Mouse (Mus musculus) lung, adult 2 months (tissue): ENCODE measurements at regions not wholly inside any gene's neighbourhood (a gene's known extent, or its start where the extent isn't known, plus 50 kb on each side); places are given as distances from the start of the nearest gene placed in this dataset.

Source experiments
- CTCF ChIP-seq: fragments of 200-500 bp; IDR thresholded peaks from 2 replicates; pipeline ENCODE4 v1.5.1; 2011; ENCODE audit warnings: mild to moderate bottlenecking, low read length, control low read depth; ENCODE audit not compliant: insufficient read depth
- POLR2A ChIP-seq: fragments of 200-500 bp; IDR thresholded peaks from 2 replicates; pipeline ENCODE4 v1.6.1; 2011; ENCODE audit warnings: low read depth, mild to moderate bottlenecking, control low read depth, low read length, borderline replicate concordance; ENCODE audit errors: extremely low read depth

GRCm38 (mm10) chr16:63311676-63312075 is 457.6 kb downstream of the Pros1 start:
- no peak for TF ChIP-seq POLR2A
- TF ChIP-seq CTCF, result no peak
